Mouse (Mus musculus) T-cell, adult 2 months (primary cell): ENCODE measurements around the gene Chd1l.

ENCODE experiments used
- DNase-seq: peaks from one replicate; pipeline ENCODE4 v3.0.0; 2022; ENCODE audit warnings: low spot score

Chd1l gene

GRCm38 (mm10) chr3:97609845-97610410, at the start of gene Chd1l:
Gene Chd1l, minus strand, starts transcription at chr3:97610203.
- peak; percentile 92 for DNase-seq

- no peak for DNase-seq
These were observed 49.7 kb upstream of the Chd1l start for GRCm38 (mm10) chr3:97659746-97660145.

- no peak for DNase-seq
These were observed 48.6 kb upstream of the Chd1l start for GRCm38 (mm10) chr3:97658426-97659193.

DNA sequence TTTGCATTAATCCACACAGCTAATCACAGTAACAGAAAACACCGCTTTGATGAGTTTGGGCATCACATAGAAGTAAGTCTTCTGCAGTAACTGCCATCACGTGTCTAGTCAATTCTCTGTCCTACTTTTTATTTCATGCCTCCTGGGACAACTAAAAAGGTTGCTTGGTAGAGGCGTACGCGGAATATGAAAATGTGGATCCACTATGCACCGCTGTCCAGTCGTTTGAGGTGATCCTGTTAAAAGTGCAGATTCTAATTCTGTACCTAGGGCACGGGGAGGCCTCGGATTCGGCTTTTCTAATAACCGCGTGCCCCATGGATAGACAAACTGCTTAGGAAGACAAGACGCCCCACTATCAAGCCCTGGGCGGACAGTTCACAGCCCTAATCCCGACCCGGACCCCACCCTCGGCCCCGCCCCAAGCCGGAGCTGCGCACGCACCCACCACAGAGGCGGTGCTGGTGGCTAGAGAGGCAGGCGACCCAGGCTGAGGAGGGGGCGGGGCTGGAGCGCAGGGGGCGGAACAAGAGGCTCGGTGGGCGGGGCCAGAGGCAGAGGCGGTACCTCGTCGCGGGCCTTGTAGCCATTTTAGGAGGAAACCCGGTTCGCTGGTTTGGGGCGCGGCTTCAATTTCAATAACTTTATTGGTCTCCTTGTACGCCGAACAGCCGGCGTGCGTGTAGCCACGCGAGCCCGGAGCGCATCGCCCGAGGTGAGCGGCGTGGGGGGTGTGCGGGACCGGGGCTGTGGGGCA, 47.8 kb upstream of the Chd1l start, which contains the start of gene Prkab2:
Gene Prkab2 (plus strand): TSS at position 539 of the 757 bp plus-strand sequence.
- DNase-seq, result peak; percentile 98

GRCm38 (mm10) chr3:97654901-97655300, 44.9 kb upstream of the Chd1l start:
- peak; percentile 20 for DNase-seq

DNA sequence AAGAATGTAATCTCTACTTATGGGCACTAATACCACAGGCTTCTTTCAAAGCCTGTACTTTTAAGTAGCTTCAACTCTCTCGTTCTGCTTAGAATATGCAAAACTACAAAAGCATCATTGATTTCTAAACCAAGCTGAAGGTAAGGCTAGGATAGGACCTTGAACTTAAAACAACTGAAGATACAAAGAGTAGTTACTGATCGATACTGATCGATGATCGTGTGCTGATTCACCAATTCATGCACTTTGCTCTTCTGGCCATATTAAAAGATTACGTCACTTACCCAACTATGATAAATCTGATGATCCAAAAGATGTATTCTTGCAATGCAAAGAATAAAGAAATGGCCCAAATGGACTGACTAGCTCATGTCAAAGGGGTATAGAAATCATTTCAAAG, 43.8 kb upstream of the Chd1l start:
- no peak for DNase-seq

GRCm38 (mm10) chr3:97651604-97652003, 41.6 kb upstream of the Chd1l start:
- no peak for DNase-seq

DNA sequence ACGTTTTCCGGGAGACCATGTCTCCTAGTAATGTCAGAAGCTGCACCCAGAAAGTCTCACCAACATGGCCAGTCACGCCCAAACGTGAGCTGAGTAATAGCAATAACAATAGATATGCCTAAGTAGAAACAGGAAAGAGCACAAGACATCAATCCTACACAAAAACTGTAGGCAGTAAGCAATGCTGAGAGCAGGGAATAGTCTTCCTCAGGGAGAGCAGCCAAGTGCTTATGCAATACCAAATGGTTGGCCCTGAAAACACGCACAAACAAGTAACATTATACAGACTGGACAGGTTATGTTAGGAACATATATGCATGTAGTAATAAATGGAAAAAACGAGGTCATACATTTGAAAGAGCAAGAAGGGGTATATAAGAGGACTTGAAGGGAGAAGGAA, 39.5 kb upstream of the Chd1l start:
- DNase-seq, result no peak

- no peak for DNase-seq
These were observed 39.0 kb upstream of the Chd1l start for GRCm38 (mm10) chr3:97649022-97649421.

- DNase-seq, result no peak
These were observed 38.5 kb upstream of the Chd1l start for GRCm38 (mm10) chr3:97648518-97648917.

- no peak for DNase-seq
These were observed 32.0 kb upstream of the Chd1l start for GRCm38 (mm10) chr3:97642001-97642400.

- DNase-seq, result no peak
These were observed 31.4 kb upstream of the Chd1l start for GRCm38 (mm10) chr3:97641396-97641795.

DNA sequence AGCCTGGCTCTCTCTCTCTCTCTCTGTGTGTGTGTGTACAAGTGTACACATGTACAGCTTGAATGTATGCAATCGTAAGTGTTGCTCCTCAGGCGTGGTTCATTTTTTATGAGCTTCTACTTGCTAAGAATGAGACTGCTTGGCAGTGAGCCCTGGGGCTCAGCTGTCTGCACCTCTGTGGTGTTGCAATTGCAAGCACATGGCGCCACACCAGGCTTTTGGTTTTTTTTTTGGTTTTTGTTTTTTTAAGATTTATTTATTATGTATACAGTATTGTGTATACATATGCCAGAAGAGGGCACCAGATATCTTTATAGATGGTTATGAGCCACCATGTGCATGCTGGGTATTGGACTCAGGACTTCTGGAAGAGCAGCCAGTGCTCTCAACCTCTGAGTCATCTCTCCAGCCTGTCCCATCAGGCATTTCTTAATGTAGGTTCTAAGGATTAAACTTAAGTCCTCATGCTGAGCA, 24.3 kb upstream of the Chd1l start:
- DNase-seq, result no peak

DNA sequence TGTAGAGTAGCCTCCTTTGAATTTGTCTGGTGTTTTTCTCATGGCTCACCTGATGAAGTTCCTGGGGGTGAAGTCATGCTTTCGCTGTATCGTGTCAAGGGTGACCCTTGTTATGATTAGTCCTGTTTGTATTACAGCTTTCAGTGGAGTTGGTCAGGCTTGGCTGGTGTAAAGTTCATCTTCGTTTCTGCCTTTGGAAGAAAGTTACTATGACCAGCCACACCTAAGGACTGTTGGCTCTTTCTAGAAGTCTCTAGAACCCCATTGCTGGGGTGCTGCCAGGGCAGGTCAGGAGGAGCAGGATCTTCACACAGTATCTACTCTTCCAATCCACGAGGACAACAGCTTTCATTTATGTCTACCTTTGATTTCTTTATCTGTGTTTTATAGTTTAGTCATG, 23.5 kb upstream of the Chd1l start:
- DNase-seq, result no peak

DNA sequence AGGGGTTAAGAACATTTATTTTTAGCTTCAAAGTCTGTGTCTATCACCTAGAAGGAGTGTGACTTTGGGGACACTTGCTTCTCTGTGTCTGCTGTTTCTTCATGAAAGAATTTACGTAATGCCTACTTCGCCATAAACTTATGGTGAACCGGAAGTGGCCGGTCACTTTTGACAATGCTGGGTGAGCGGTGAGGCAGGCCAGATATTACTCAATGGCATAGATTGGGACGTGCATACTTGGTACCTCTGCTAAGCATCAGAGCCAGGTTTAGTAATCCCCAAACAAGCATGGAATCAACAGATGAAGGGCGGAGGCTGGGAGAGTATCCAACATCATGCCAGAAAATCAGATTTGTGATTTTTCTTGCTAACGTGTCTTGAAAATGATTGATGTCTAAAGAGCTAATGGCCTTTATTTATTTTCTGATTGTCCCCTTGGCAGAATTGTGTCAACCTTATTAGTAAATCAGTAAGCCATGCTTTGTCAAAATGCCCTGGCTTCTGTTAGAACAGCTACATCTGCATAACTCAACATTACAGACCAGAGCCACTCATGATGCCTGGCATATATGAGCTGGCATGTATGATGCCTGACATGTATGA, 21.4 kb upstream of the Chd1l start:
- DNase-seq, result no peak

DNA sequence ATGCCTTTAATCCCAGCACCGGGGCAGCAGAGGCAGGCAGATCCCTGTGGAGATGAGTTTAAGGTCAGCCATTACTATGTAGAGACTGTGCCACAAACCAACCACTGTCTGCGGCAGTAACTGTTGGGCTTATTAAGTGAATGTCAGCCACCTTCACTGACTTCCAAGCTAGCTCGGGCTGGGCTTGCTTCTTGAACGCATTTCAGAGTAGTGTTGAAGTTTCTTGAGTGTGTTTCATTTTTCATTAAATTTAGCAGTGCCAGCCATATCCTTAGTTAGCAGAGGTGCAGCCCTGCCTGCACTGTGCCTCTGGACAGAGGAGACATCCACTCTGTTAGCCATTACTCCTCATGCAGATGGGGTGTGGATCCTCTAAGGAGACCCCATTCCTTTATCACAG, 20.7 kb upstream of the Chd1l start:
- DNase-seq, result no peak

DNA sequence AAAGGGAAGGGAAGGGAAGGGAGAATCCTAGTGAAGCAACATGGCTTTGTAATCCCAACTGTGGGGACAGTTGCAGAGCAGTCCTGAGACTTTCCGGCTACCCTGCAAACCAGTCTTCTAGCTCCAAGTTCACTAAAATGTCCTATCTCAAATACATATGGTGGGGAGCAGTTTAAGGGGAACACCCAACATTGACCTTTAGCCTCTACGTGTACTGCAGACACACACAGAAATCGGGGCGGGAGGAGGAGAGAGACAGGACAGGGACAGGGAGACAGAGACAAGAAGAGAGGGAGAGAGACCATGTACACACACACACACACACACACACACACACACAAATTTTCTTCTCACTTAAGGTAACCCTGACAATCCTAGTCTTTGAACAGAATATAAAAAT, 19.9 kb upstream of the Chd1l start:
- DNase-seq, result no peak

- peak; percentile 77 for DNase-seq
These were observed 18.5 kb upstream of the Chd1l start, which contains the start of gene Fmo5 for GRCm38 (mm10) chr3:97628391-97629001. Gene Fmo5, plus strand, starts transcription at chr3:97628804.

GRCm38 (mm10) chr3:97627893-97628292, 17.9 kb upstream of the Chd1l start:
- DNase-seq, result no peak

DNA sequence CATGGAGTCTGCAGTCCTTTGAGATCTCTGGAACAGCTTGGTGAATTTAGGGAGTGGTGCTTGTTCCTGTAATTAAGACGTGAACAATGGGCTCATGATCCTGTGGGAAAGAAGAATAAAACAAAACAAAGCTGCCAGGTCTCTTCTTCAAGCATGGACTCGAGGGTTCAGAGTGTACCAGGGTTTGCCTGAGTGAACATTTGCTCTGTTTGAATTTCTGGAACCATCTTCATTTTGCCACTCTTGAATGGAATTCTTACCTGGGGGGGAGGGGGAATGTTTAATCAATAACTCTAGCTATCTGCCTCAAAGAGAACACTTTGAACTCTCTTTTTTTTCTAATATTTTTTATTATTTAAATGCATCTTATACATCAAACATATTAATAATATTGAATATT, 14.6 kb upstream of the Chd1l start:
- no peak for DNase-seq

DNA sequence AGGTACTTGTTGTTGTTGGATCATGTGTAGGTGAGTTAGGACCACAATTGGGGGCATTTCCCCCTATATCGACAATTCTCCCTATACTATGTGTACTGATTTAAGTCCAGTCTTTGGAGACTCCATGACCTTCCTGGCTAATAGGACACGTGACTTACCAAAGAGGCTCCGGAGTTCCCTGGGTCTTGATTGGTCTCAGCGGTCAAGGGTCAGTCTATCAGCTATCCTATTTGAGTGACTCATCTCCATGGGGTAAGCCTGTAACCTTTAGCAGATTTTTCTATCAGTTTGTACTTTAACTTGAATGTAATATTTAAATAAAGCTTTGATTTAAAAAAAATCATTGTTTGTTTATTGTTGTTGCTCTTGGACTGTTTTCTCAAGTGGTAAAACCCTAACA, 10.7 kb upstream of the Chd1l start:
- DNase-seq, result no peak

DNA sequence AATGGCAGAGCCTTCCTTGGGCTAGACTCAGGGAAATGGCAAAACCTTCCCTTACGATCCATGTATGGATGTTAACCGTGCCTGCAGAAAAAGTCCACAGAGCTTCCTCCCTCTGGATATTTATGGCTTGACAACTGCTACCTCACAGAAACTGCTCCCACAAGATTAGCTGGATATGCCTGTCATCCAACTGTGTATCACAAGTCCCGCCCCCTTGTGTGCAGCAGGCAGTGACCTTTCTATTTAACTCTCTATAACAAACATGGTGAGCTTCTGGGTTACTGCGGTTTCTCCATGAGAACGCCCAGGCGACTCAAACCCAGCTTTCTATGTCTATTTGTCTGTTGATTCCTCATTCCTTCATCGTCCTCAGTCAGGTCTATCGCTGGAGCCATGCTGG, 7.9 kb upstream of the Chd1l start:
- no peak for DNase-seq
